Mouse (Mus musculus) gonadal fat pad, adult 2 months (tissue): ENCODE data around the gene Cav1. TPM values are rescaled to one million over a fixed set of nuclear protein-coding genes. Genes with fewer than 3 reads are reported as not detected.
A peak's percentile ranks its signal among the peaks of the same experiment; 100 is the strongest.

Source experiments
- DNase-seq: peaks from one replicate; pipeline ENCODE4 v3.0.0-alpha.2; 2012; ENCODE audit warnings: low read depth
- polyA plus RNA-seq: library from polyadenylated mRNA; depleted of rRNA; stranded (reverse); fragments of >200 nt; gene quantifications from 2 replicates; pipeline ENCODE4 v1.2.3, GENCODE M21; 2012; rRNA removed

Gene Cav1
- polyA plus RNA-seq = 2,011 and 3,168 TPM in 2 replicates

DNA sequence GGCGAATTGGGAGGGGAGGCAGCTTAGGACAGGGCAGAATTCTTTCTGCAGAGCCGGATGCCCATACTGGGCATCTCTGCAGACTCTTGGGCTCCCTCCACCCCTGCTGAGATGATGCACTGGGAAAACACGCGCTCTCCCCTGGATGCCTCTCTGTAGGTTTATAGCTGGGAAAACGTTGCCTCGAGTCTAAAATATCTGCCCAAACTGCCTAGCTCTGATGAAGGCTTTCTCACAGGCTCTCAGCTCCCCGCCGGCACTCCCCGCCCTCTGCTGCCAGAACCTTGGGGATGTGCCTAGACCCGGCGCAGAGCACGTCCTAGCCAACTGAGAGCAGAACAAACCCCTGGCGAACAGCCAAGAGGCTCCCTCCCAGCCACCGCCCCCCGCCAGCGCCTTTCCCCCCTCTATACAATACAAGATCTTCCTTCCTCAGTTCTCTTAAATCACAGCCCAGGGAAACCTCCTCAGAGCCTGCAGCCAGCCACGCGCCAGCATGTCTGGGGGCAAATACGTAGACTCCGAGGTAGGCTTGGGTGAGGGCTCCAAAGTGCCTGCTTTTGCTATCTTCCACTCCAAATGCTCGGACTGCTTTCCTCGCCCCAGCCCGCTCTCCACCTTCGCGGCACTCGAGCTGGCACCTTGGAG, at the start of gene Cav1:
TSS of gene Cav1 (plus strand) at position 382 of the 648 bp plus-strand sequence.
- DNase-seq = no peak

DNA sequence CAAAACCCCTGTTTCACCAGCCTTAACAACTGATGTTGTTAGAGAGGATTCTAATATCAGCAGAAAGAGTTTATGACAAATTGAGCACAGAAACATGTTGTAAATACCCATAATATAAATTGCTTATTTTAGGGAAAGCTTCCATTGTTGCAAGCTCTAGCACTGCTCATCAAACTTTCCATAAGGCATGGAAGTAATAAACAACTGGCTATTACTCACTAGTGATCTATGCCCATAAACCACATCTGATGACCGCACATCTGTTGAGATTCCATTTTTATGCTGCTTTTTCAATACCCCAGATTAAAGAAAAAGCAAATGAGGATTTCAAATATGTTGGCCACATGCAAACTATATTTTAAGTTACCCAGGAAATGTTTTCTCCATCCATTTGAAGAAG, 48.0 kb upstream of the Cav1 start:
- DNase-seq = no peak

- no peak for DNase-seq
Observed at GRCm38 (mm10) chr6:17258911-17259310, 47.2 kb upstream of the Cav1 start.

DNA sequence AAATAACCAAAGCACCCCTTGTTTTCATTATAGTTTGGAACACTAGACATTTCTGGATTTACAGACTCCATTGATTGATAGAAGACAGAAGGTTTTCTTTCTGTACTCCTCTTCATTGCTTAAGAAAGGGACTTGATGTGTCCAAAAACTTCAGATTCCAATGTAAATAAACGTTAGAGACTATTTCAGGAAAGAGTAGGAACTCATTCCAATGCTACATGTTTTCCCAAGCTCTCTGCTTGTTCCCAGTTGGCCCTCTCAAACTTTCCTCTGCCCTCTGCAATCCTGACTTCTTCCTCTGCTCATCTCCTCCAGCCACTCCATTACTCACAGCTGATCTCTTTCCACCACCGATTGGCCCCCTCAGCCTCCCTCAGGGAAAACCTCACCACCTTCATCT, 43.3 kb upstream of the Cav1 start:
- no peak for DNase-seq

DNA sequence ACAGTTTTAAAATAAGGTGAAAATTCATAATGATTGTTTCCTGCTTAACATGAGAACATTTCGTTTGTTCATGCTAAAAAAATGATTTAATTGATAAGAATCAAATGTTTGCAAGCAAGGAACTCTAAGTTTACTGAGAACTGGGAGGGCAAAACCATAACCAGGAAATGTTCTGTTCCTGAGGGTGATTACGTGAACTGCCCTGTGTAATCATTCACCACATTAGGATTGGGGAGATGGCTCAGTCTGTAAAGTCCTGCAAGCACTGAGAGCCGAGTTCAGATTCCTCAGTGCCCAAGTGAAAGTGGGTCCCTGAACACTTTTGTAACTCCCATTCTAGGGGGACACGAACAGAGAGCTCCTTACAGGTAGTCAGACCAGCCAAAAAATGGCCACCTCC, 41.1 kb upstream of the Cav1 start:
- DNase-seq = no peak

- no peak for DNase-seq
Observed at GRCm38 (mm10) chr6:17266466-17266865, 39.7 kb upstream of the Cav1 start.

DNA sequence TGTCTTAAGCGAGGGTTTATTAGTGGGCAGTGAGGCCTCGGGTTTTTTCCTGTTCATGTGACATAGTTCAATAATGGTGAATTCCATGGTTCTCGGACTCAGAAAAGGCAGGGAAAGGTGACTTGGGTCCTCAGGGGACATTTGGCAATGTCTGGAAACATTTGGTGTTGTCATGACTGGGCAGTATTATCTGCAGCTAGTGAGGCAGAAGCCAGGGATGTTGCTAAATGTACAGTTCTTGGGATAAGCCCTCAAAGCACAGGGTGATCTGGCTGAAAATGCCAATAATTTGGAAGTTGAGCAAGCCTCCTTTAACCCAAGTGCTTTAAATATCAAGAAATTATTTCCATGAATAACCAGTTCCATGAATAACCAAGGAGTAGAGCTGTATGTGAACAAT, 27.8 kb upstream of the Cav1 start:
- DNase-seq = peak; percentile 77

DNA sequence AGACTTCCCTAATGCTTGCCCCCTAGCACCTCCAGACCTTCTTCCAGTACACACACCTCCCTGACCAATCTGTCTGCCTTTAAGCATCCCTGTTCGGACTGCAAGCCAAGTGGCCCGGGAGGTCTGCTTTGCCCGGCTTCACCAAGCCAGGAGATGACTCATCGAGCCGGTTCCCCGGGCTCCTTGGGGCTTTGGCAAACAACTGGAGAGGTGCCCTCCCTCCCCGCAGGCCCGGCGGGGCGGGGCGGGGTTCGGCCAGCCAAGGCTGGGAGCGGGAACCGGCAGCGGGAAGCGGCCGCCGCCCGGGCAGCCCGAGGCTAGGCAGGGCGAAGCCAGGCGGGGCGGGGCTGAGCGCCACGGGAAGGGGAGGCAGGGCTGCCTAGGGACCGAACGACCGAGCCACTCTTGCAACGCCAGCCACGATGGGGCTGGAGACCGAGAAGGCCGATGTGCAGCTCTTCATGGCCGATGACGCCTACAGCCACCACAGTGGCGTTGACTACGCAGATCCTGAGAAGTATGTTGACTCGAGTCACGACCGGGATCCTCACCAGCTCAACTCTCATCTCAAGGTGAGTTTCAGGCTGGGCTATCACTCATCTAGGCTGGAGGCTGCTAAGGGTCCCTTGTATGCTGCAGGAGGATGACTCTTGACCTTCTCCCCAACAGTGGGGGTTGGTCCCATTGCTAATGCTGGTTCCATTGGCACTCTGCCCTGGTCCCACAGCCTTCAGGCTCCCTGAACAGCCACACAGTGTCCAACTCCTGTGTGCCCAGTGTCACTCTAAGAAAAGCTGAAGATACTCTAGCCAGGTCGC, 25.0 kb upstream of the Cav1 start, which contains the start of gene Cav2:
TSS of gene Cav2 (plus strand) at position 247 of the 818 bp plus-strand sequence.
- peak; percentile 83 for DNase-seq

- DNase-seq = no peak
Observed at GRCm38 (mm10) chr6:17281757-17282092, 24.4 kb upstream of the Cav1 start.

DNA sequence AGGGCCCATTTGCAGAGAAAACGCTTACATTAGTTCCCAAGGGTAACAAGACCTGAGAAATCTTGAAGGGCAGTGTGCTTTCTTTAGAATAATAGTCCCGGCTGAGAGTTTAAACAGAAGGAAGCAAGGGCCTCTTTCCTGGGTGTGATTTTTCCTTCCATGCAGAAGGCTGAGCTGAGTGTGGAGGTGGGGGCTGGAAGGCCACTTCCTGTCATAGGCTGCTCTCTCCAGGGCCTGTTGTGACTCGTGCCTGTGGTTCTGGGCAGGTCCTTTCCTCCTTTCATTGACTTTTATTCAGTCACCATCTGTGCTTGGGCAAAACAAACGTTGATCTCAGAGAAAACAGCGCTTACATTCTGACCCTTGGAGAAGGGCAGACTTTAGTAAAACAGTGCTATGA, 24.0 kb upstream of the Cav1 start:
- no peak for DNase-seq

- no peak for DNase-seq
Observed at GRCm38 (mm10) chr6:17283834-17284233, 22.3 kb upstream of the Cav1 start.

- no peak for DNase-seq
Observed at GRCm38 (mm10) chr6:17286381-17286780, 19.8 kb upstream of the Cav1 start.

DNA sequence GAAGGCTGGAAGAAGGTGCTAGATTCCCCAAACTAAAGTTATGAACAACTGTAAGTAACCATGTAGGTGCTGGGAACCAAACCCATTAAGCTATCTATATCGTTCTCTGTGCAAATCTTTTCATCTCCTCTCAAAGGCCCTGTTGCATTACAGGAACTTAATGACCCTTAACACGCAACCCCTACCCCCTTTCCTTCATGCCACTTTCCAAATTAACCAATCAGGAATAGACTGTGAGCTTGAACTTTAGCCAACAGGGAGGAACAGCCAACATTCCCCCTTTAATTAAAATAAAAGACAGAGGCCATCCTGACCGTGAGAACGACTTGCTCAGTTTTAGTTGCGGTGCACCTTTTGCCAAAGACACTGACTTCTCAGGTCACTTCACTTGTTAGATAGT, 11.0 kb upstream of the Cav1 start:
- no peak for DNase-seq

DNA sequence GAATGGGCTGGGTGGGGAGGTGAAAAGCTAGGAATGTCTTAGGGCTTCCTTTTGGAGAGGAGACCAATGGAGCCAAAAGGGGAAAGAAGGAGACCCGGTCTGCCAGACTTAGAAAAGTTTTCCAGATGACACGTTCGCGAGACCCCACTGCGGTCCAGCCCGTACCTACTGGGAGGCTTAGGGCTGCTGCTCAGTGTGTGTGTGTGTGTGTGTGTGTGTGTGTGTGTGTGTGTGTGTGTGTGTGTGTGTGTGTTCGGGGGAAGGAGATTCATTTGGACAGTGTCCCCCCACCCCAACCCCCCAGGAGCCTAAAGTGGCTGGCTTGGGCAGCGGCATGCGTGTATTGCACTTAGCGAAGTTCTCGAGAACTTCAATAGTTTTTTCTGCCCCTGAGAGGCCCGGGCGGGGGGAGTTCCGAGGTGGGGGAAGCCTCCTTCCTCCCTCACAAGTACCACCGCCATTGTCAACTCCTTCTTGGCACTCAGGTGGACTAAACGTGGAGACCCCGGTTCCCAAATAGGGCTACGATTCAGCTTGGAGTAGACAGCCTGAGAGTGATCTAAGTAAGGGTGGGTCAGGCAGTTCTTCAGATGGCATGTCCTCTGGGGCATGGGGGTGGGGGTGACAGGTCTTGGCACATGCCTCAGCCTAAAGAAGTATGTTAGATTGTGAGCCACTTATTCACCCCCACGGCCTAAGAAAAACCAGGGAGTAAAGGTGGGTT, 629 bp downstream of the Cav1 start:
- no peak for DNase-seq

GRCm38 (mm10) chr6:17307461-17308115, 1.5 kb downstream of the Cav1 start:
- no peak for DNase-seq

DNA sequence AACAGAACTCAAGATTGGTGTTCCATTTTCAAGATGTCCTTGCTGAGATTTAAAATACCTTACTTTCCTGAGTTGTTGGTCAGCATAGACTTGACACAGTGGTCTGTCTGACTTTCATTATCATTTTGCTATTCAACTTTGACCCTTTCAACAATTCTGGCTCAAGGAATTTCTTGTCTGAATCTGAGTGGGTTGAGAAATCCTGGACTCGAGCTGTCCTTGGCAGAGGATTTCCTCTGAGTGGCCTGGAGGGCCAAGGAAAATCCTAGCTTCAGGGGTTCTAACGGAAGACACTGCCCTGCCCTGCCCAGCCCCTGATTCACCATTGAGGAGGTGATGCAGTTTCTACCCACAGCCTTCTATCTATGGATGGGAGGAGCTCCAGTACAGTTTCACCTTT, 2.5 kb downstream of the Cav1 start:
- DNase-seq = no peak

GRCm38 (mm10) chr6:17309260-17309659, 3.1 kb downstream of the Cav1 start:
- no peak for DNase-seq

GRCm38 (mm10) chr6:17314241-17314640, 8.1 kb downstream of the Cav1 start:
- no peak for DNase-seq

GRCm38 (mm10) chr6:17314659-17315616, 8.8 kb downstream of the Cav1 start:
- DNase-seq = no peak

GRCm38 (mm10) chr6:17316294-17317166, 10.4 kb downstream of the Cav1 start:
- no peak for DNase-seq
